Comparison of ENCODE assay signal across 9 mouse cellular contexts in genomic region chr2:93784721-93785431, GRCm38 (mm10). TPM values are rescaled to one million over a fixed set of nuclear protein-coding genes. Genes with fewer than 3 reads are reported as not detected.
DNase-seq lines count a peak whose midpoint lies in the region; ATAC-seq and TF ChIP-seq lines count a peak whose summit lies in the region.
"Had no signal": no experiment of that assay in that cellular context is flagged by ENCODE, and none has a peak within 500 bp of the region (broad histone marks: within the 10 kb centered on the region; RNA-seq: fewer than 3 reads in every experiment).

No protein-coding gene starts in this region.

- H3K27ac ChIP-seq in small intestine, adult 2 months (ENCODE audit: insufficient read depth, low read depth, low read length): no peak overlapping the region
- no peak overlapping the region for H3K27ac ChIP-seq in heart, embryonic 11.5 days (ENCODE audit: low read depth, low read length)

- H3K4me2 ChIP-seq in heart, embryonic 11.5 days: no peak overlapping the region

- TF ChIP-seq CTCF in small intestine, adult 2 months (IDR thresholded peaks at IDR 0.05; ENCODE audit: extremely low read depth, insufficient read length, insufficient replicate concordance, low read depth, low read length): peak; percentile 2; the same call in 1 of the 2 replicates

- no peaks in the 10 kb centered on the region for H3K27me3 ChIP-seq in small intestine, adult 2 months (ENCODE audit: control insufficient read depth, insufficient read depth, low read length)
- no peaks in the 10 kb centered on the region for H3K27me3 ChIP-seq in heart, embryonic 11.5 days (ENCODE audit: control insufficient read depth, insufficient read depth, low read length)

- no peak for TF ChIP-seq POLR2A in small intestine, adult 2 months (IDR thresholded peaks at IDR 0.05; ENCODE audit: low read depth, low read length)

- intact Hi-C loops in left cerebral cortex, postnatal 4 days (cut with DNase I): loop anchor here (5.0 kb wide), 1 partner anchor 308 kb away; no protein-coding TSS in a partner anchor

- no peak overlapping the region for H3K4me3 ChIP-seq in small intestine, adult 2 months (ENCODE audit: low read depth, low read length)
- no peak overlapping the region for H3K4me3 ChIP-seq in heart, embryonic 11.5 days (ENCODE audit: low read depth, low read length)

- H3K9me3 ChIP-seq in heart, embryonic 11.5 days (replicated peaks; ENCODE audit: control insufficient read depth, low read length): no peaks in the 10 kb centered on the region

- no peak overlapping the region for H3K9ac ChIP-seq in heart, embryonic 11.5 days (ENCODE audit: low read depth, low read length)

- peaks cover 4% of the 10 kb centered on the region; the same call in 1 of the 2 replicates for H3K4me1 ChIP-seq in small intestine, adult 2 months (ENCODE audit: control insufficient read depth, insufficient read depth, insufficient read length, low read length)
- peaks cover 2% of the 10 kb centered on the region for H3K4me1 ChIP-seq in heart, embryonic 11.5 days (ENCODE audit: control insufficient read depth, insufficient read depth, low read length)

- peaks cover 5% of the 10 kb centered on the region for H3K36me3 ChIP-seq in small intestine, adult 2 months (ENCODE audit: control insufficient read depth, insufficient read depth, low read length)
- H3K36me3 ChIP-seq in heart, embryonic 11.5 days (ENCODE audit: control insufficient read depth, insufficient read depth, low read length): 0 out of 2 replicates have a peak, but pooled peaks cover 3% of the 10 kb centered on the region

- peak; percentile 55 for DNase-seq in layer of hippocampus, adult 9-11 months
- DNase-seq in layer of hippocampus, postnatal 36 days: no peak
- DNase-seq in embryo, embryonic 10 days (ENCODE audit: low spot score): peak; percentile 81
- DNase-seq in left cerebral cortex, postnatal 4 days: peak; percentile 61
- no peak for DNase-seq in spleen, adult 18-20 months
- DNase-seq: heart, postnatal 4 days; lung, adult 18-20 months had no signal

- no peak for ATAC-seq in heart, embryonic 11.5 days (replicated peaks; ENCODE audit: insufficient number of reproducible peaks, low FRiP score, low TSS enrichment)

- WGBS in small intestine, adult 2 months: 53% methylated on average over 12 of the region's 12 CpGs
- 45% methylated on average over 12 of the region's 12 CpGs for WGBS in heart, embryonic 11.5 days (ENCODE audit: insufficient replicate concordance)

RNA-seq across cellular contexts. Expression of gene Ext2, which starts 37.5 kb away (rescaled TPM):
- 10 to 100 TPM; 49.6 to 55.9 TPM for total RNA-seq in layer of hippocampus, postnatal 36 days (2021)
- 10 to 100 TPM; 66.8 to 68.4 TPM for total RNA-seq in left cerebral cortex, postnatal 4 days (2021)
- 15.7 and 28.6 TPM in 2 replicates for polyA plus RNA-seq in small intestine, adult 2 months (2012; rRNA removed)
- polyA plus RNA-seq in heart, embryonic 11.5 days (2014; fragmentation: Nextera tagmentation; extraction: Ambion mirVana): 60.3 and 75.6 TPM in 2 replicates

Comparison
In these comparisons a context has a peak if more than half of its experiments do, and no peak if none do; other contexts are left out.
1. DNase-seq: peak in layer of hippocampus, adult 9-11 months (single experiment), embryo, embryonic 10 days (single experiment) and left cerebral cortex, postnatal 4 days (single experiment); none in layer of hippocampus, postnatal 36 days (0 of 2) and spleen, adult 18-20 months (0 of 2).